Mouse (Mus musculus) spleen, adult 12 weeks (tissue): ENCODE measurements around the gene Nfkb1.

Source experiments
- DNase-seq: peaks from one replicate; pipeline ENCODE4 v3.0.0; 2022; ENCODE audit warnings: low spot score

The Nfkb1 gene

GRCm38 (mm10) chr3:135667084-135667483 lies 24.3 kb downstream of the Nfkb1 start:
- no peak for DNase-seq

- DNase-seq: no peak
Observed at GRCm38 (mm10) chr3:135665777-135666259, 25.5 kb downstream of the Nfkb1 start.

GRCm38 (mm10) chr3:135662139-135662864 lies 29.0 kb downstream of the Nfkb1 start:
- DNase-seq: no peak

GRCm38 (mm10) chr3:135661707-135662106 lies 29.6 kb downstream of the Nfkb1 start:
- no peak for DNase-seq

GRCm38 (mm10) chr3:135658540-135659097 lies 32.7 kb downstream of the Nfkb1 start:
- DNase-seq: no peak

DNA sequence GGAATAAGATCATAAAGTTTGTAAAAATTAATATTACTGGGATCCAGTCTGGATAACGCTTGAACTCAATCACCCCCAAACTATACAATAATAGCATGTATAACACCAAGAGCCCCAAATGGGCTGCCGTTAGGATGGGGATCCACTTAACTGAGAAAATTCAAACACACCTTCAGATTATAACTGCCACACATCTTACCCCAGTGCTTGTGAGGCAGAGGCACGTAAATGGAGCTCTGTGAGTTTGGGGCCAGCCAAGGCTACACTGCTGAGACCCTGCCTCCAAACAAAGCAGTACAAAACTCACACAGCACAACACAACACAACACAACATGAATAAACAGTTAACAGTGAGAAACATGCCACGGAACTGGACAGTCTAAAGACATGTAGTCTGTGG lies 35.2 kb downstream of the Nfkb1 start:
- DNase-seq: no peak

GRCm38 (mm10) chr3:135650773-135651555 lies 40.4 kb downstream of the Nfkb1 start:
- no peak for DNase-seq

DNA sequence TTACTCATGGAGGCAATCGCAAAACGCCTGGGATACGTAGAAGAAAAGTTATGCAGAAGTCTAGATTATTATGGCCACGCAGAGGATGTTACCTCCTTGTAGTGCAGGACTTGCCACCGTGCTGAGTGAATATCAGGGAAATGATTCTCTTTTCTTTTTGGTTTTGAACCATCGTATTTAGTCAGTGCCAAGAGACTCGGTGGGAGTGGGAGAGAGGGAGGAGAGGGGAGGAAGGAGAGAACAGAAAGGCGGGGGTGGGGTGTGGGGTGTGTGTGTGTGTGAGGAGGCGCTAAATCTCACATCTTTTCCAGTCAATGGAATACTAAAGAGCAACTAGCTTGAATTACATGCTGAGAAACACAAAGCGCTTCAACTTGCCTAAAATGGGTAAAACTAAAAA lies 41.5 kb downstream of the Nfkb1 start:
- no peak for DNase-seq

DNA sequence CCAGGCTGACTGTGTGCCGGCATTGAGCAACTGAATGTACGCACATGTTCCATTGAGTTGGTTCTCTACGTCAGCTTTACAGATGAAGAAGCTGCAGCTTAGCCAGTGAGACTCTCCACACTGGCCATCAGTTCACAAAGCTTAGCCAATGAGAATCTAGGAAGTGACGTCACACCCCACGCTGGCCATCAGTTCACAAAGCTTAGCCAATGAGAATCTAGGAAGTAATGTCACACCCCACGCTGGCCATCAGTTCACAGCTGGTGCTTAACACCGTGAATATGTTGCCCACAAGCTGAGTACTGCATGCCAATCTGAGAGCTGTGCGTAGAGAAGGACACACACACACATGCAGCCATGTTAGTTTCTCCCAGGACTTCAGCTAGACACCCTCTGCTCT lies 42.8 kb downstream of the Nfkb1 start:
- no peak for DNase-seq

- no peak for DNase-seq
Observed at GRCm38 (mm10) chr3:135646622-135647021, 44.7 kb downstream of the Nfkb1 start.

DNA sequence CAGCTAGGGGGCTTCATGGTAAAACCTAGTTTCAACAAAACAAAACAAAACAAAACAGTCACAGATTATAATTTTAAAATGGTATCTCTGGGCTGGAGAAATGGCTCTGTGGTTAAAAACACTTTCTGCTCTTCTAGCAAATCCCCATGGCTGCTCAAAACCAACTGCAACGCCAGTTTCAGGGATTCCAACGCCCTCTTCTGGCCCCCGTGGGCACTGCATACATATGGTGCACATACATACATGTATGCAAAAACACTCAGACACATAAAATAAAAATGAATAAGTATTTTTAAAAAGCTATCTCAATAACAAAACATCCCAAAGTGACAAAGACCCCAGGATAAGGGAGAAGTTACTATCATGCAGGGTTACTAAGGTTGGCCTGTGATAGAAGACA lies 46.4 kb downstream of the Nfkb1 start:
- no peak for DNase-seq

DNA sequence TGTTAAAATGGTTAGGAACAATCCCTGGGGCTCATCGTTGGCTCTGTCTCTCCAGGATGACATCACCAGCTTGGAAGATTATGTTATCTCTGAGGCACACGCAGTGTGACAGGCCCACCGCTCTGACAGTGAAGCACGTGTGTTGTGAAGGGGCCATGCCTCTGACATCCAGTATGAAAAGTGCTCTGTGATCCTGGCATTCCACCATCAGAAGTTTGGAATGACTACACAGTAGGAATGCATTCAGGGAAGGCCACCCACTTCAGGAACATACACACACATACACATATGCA lies 49.8 kb downstream of the Nfkb1 start:
- DNase-seq: no peak

DNA sequence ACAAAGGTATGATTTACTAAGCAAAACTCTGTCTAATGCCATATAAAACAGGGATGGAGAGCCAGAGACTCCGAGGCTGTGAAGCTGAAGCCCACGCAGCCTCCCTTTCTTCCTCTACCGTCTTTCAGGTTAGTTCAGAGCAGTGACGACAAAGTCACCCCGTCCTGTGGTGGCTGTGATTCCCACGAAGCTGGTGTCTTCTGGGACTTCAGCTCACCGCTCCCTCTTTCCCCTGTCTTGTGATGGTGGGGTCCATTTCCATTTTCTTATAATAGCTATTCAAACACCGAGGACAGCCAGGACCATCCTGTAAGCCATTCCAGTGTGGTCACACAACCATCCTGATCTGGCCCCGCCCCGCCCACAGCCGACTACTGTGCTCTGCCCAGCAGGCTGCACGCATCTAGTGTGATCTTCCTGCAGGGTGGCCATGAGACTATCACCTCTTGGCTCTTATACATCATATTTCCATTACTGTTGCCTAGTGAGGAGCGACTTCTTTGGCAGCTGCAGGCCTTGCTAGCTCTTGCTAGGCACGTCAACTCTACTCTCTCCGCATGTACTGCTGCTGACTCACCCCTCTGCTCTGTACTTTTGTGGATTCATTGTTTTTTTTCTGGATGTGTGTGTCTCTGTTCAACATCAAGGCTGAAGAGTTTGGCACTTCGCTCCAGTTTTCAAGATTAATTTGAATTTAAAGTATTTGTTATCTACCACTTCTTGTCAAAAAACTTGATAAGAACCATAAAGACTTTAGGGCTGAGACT lies 50.3 kb downstream of the Nfkb1 start:
- DNase-seq: no peak

DNA sequence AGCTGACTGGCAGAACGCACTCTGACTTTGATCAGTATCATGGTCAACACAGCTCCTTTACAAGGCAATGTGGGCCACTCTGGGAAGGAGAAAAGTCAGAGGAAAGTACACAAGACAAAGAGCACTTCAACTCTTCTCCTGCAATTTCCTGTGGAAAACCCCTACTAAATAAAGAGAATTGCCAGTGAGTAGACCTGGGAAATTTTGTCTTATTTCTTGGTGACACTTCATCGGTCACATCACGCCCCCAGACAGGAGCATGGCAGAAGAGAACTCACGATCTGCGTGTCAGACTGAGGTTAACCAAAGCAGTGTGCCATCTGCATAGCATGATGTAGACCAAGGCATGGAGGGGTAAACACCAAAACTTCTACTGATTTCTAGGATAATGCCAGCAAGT lies 51.1 kb downstream of the Nfkb1 start:
- DNase-seq: no peak

GRCm38 (mm10) chr3:135637592-135637991 lies 53.8 kb downstream of the Nfkb1 start:
- DNase-seq: no peak

DNA sequence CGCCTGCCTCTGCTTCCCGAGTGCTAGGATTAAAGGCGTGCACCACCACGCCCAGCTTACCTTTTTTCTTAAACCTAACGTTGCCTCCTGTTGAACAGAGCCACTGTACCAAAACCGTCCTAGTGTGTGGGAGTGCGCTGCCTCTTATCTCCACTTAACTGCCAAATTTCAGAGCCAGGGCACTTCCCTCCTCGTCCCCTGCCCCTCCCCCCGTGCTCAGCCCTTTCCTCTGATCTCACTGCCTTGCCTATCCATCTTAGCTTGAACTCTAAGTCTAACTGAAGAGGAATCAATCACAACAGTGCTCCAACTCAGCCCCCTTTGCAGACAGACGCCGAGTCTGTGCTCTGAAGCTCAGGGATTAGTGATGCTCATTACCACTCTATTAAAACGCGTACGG lies 54.9 kb downstream of the Nfkb1 start:
- no peak for DNase-seq

DNA sequence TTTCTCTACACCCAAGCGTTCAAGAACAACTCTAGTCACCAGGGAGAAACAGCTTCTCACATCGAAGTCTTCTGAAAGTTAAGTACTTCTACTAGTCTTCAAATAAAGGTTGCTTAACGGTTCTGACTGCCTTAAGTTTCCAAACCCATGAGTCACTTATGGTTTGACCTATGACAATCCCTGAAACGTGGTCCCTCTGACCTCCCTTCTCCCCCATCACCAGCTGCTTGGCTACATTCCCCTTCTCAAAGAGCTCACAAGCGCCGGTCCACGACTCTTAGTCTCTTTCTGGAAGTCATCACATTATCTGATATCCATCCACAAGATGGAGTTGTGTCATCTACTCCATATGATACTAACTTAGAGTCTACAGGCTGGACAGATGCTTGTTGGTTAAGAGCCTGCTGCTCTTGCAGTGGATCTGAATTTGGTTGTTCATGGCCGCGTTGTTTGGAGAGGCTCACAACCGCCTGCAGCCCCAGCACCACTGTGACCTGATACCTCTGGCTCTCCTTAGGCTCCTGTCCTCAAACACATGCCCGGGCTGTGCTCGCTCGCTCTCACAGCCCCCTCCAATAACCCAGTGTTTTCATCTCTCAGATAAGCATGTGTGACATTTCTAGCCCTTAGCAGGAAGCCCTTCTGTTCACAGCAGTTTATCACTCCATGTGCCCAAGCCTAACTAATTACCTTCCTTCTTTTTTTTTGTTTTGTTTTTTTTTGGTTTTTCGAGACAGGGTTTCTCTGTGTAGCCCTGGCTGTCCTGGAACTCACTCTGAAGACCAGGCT lies 55.5 kb downstream of the Nfkb1 start:
- DNase-seq: no peak

- no peak for DNase-seq
Observed at GRCm38 (mm10) chr3:135635030-135635429, 56.3 kb downstream of the Nfkb1 start.

DNA sequence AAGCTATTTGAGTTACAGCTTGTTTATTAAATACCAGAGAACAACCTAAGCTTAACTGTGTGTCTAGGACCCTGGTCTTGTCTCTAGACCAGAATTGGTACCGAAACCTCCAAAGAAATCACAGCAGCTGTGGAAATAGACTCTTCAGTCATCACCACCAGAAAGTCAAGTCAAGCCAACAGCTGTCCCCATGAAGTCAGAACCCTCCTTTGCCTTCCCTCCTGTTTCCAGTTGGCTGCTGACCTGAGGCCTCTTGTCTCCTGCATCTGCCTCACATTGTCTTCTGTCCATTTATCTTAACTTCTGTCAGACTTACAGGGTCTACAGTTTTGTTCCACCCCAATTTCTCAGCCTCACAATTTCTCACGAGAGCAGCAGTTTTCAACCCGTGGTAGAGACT lies 57.1 kb downstream of the Nfkb1 start:
- no peak for DNase-seq

DNA sequence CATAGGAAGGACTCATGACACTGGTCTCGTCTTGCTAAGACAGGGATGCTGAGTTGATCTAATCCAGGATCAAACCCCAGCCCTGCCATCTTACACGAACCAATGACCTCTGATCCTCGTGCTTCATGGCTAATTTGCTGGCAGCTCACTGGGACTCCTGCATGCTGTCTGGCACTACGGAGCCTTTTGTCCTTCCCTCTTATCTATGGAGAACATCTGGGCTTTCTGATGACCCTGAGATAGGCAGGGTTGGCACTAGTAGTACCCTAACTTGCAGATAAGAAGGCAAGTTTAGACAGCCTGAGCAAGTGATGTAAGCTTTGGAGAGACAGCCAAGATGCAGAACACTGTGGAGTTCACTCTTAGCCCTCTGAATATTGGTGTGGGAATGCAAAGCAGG lies 59.5 kb downstream of the Nfkb1 start:
- DNase-seq: no peak

GRCm38 (mm10) chr3:135631096-135631457 lies 60.3 kb downstream of the Nfkb1 start:
- DNase-seq: peak; percentile 21
